Mouse (Mus musculus) hindbrain, embryonic 11.5 days (tissue): ENCODE measurements around the gene Gm21992. TPM values are rescaled to one million over a fixed set of nuclear protein-coding genes. Genes with fewer than 3 reads are reported as not detected.
A peak's percentile ranks its signal among the peaks of the same experiment; 100 is the strongest.

Experiments
- ATAC-seq: fragments of 200-750 bp; cut with Nextera tagmentation; 2 replicates; pipeline ENCODE4 v1.8.0; 2017; ENCODE audit warnings: mild to moderate bottlenecking, moderate TSS enrichment, moderate library complexity; ENCODE audit not compliant: low FRiP score
- DNase-seq: peaks from one replicate; pipeline ENCODE4 v3.0.0-alpha.2; 2015; ENCODE audit warnings: low spot score
- H3K27ac ChIP-seq: fragments of 300-500 bp; sonication (generic); 2 replicates; pipeline ENCODE4 v1.5.1; 2014; ENCODE audit warnings: mild to moderate bottlenecking, low read depth, low read length
- H3K27me3 ChIP-seq: fragments of 300-500 bp; sonication (generic); 2 replicates; pipeline ENCODE4 v1.6.1; 2014; ENCODE audit warnings: mild to moderate bottlenecking, low read length, moderate library complexity, mixed read lengths; ENCODE audit not compliant: control insufficient read depth, insufficient read depth
- H3K36me3 ChIP-seq: fragments of 300-500 bp; sonication (generic); 2 replicates; pipeline ENCODE4 v1.6.1; 2014; ENCODE audit warnings: mild to moderate bottlenecking, low read length, moderate library complexity, mixed read lengths; ENCODE audit not compliant: control insufficient read depth, insufficient read depth
- H3K4me1 ChIP-seq: fragments of 300-500 bp; sonication (generic); replicated peaks from 2 replicates; pipeline ENCODE4 v1.6.1; 2014; ENCODE audit warnings: low read length, mixed read lengths; ENCODE audit not compliant: control insufficient read depth, insufficient read depth
- H3K4me2 ChIP-seq: fragments of 300-500 bp; sonication (generic); replicated peaks from 2 replicates; pipeline ENCODE4 v1.6.1; 2014; ENCODE audit warnings: mild to moderate bottlenecking, low read depth, low read length
- H3K4me3 ChIP-seq: fragments of 300-500 bp; sonication (generic); 2 replicates; pipeline ENCODE4 v1.5.1; 2014; ENCODE audit warnings: low read depth, low read length
- H3K9ac ChIP-seq: fragments of 300-500 bp; sonication (generic); 2 replicates; pipeline ENCODE4 v1.6.1; 2014; ENCODE audit warnings: low read depth, low read length
- H3K9me3 ChIP-seq: fragments of 300-500 bp; sonication (generic); 2 replicates; pipeline ENCODE4 v1.6.1; 2016; ENCODE audit warnings: low read length; ENCODE audit not compliant: control insufficient read depth
- WGBS: fragments of 180-500 bp; shearing (Covaris S2); extraction: QIAGEN DNeasy Blood & Tissue Kit; methylation state at CpG from one replicate; pipeline ENCODE4 v1.1.7; 2014; 5-methylcytosine and 5-hydroxymethylcytosine counted together
- polyA plus RNA-seq: library from polyadenylated mRNA; unstranded; fragments of >200 nt; fragmentation: Nextera tagmentation; extraction: Ambion mirVana; gene quantifications from 2 replicates; pipeline ENCODE4 v1.2.1, GENCODE M21; 2014

Gm21992 gene
- polyA plus RNA-seq, 1 experiment from 2014 or later: 37.1 TPM

- no peak for ATAC-seq
- Histone ChIP-seq H3K27ac (no peak overlapping the region), H3K27me3 (no peaks in the 10 kb centered on the region), H3K4me1 (no peaks in the 10 kb centered on the region), H3K9me3 (no peaks in the 10 kb centered on the region), H3K4me2 (no peak overlapping the region), H3K9ac (no peak overlapping the region), H3K36me3 (peaks cover 8% of the 10 kb centered on the region; the same call in 1 of the 2 replicates), H3K4me3 (no peak overlapping the region)
- 88% methylated on average over 6 of the region's 6 CpGs for WGBS
- DNase-seq: no peak
These were observed 61.4 kb downstream of the Gm21992 start for GRCm38 (mm10) chr19:4749975-4750374.

- Histone ChIP-seq H3K27me3 (no peaks in the 10 kb centered on the region), H3K4me2 (no peak overlapping the region), H3K9ac (no peak overlapping the region), H3K4me1 (no peaks in the 10 kb centered on the region), H3K36me3 (peaks cover 8% of the 10 kb centered on the region), H3K27ac (no peak overlapping the region), H3K9me3 (no peaks in the 10 kb centered on the region), H3K4me3 (no peak overlapping the region)
- DNase-seq (no peak), ATAC-seq (no peak)
- WGBS: 86% methylated on average over 10 of the region's 10 CpGs
These were observed 62.9 kb downstream of the Gm21992 start for GRCm38 (mm10) chr19:4748493-4748892.

GRCm38 (mm10) chr19:4747631-4748312, 63.6 kb downstream of the Gm21992 start:
- ATAC-seq: no peak
- H3K36me3 ChIP-seq: peaks cover 8% of the 10 kb centered on the region
- H3K4me2 ChIP-seq: no peak overlapping the region
- H3K9ac ChIP-seq: no peak overlapping the region
- no peak overlapping the region for H3K4me3 ChIP-seq
- H3K27ac ChIP-seq: no peak overlapping the region
- no peak for DNase-seq
- H3K4me1 ChIP-seq: no peaks in the 10 kb centered on the region
- 91% methylated on average over 9 of the region's 9 CpGs for WGBS
- no peaks in the 10 kb centered on the region for H3K9me3 ChIP-seq
- H3K27me3 ChIP-seq: no peaks in the 10 kb centered on the region

GRCm38 (mm10) chr19:4746611-4747010, 64.8 kb downstream of the Gm21992 start:
- Histone ChIP-seq H3K36me3 (peaks cover 8% of the 10 kb centered on the region), H3K9ac (no peak overlapping the region), H3K4me2 (no peak overlapping the region), H3K27me3 (no peaks in the 10 kb centered on the region), H3K9me3 (no peaks in the 10 kb centered on the region), H3K27ac (no peak overlapping the region), H3K4me3 (no peak overlapping the region), H3K4me1 (no peaks in the 10 kb centered on the region)
- DNase-seq: no peak
- WGBS: 87% methylated on average over 14 of the region's 14 CpGs
- ATAC-seq: no peak

- Histone ChIP-seq H3K27me3 (no peaks in the 10 kb centered on the region), H3K4me3 (no peak overlapping the region), H3K9me3 (no peaks in the 10 kb centered on the region), H3K9ac (no peak overlapping the region), H3K4me2 (no peak overlapping the region), H3K4me1 (no peaks in the 10 kb centered on the region), H3K27ac (no peak overlapping the region), H3K36me3 (peaks cover 8% of the 10 kb centered on the region)
- ATAC-seq (no peak), DNase-seq (no peak)
- whole genome bisulfite sequencing: 90% methylated on average over 10 of the region's 10 CpGs
These were observed 65.7 kb downstream of the Gm21992 start for GRCm38 (mm10) chr19:4745681-4746080.

- Histone ChIP-seq H3K9me3 (no peaks in the 10 kb centered on the region), H3K36me3 (peaks cover 8% of the 10 kb centered on the region), H3K27ac (no peak overlapping the region; the same call in 1 of the 2 replicates), H3K4me1 (no peaks in the 10 kb centered on the region), H3K4me2 (no peak overlapping the region), H3K4me3 (no peak overlapping the region), H3K27me3 (no peaks in the 10 kb centered on the region), H3K9ac (no peak overlapping the region)
- DNase-seq (no peak), ATAC-seq (no peak)
- 87% methylated on average over 9 of the region's 9 CpGs for WGBS
These were observed 66.4 kb downstream of the Gm21992 start for GRCm38 (mm10) chr19:4745057-4745456.

- WGBS: 86% methylated on average over 14 of the region's 14 CpGs
- no peaks in the 10 kb centered on the region for H3K4me1 ChIP-seq
- no peak overlapping the region for H3K27ac ChIP-seq
- DNase-seq: no peak
- H3K27me3 ChIP-seq: no peaks in the 10 kb centered on the region
- H3K36me3 ChIP-seq: peaks cover 8% of the 10 kb centered on the region
- H3K4me2 ChIP-seq: no peak overlapping the region
- no peak overlapping the region for H3K4me3 ChIP-seq
- no peak for ATAC-seq
- no peaks in the 10 kb centered on the region for H3K9me3 ChIP-seq
- H3K9ac ChIP-seq: no peak overlapping the region
These were observed 67.4 kb downstream of the Gm21992 start for GRCm38 (mm10) chr19:4744026-4744425.

GRCm38 (mm10) chr19:4743524-4743923, 67.9 kb downstream of the Gm21992 start:
- DNase-seq (peak; percentile 70), ATAC-seq (no peak)
- 41% methylated on average over 5 of the region's 5 CpGs for WGBS
- no peaks in the 10 kb centered on the region for H3K9me3 ChIP-seq
- H3K4me2 ChIP-seq: no peak overlapping the region
- H3K27ac ChIP-seq: no peak overlapping the region
- H3K4me3 ChIP-seq: no peak overlapping the region
- no peak overlapping the region for H3K9ac ChIP-seq
- peaks cover 8% of the 10 kb centered on the region for H3K36me3 ChIP-seq
- H3K27me3 ChIP-seq: no peaks in the 10 kb centered on the region
- H3K4me1 ChIP-seq: no peaks in the 10 kb centered on the region

- DNase-seq: no peak
- H3K9me3 ChIP-seq: no peaks in the 10 kb centered on the region
These were observed 69.2 kb downstream of the Gm21992 start for GRCm38 (mm10) chr19:4742229-4742628.

More at GRCm38 (mm10) chr19:4742229-4742628, 69.2 kb downstream of the Gm21992 start:
- Histone ChIP-seq H3K27me3 (no peaks in the 10 kb centered on the region), H3K4me2 (no peak overlapping the region), H3K27ac (no peak overlapping the region), H3K4me1 (no peaks in the 10 kb centered on the region), H3K36me3 (peaks cover 14% of the 10 kb centered on the region), H3K9ac (no peak overlapping the region), H3K4me3 (no peak overlapping the region)
- WGBS: 94% methylated on average over 6 of the region's 6 CpGs
- no peak for ATAC-seq
